Mouse (Mus musculus): Measurements from ENCODE around the gene Atp8a2.

- peak; percentile 22; the same call in 1 of the 2 replicates for TF ChIP-seq CTCF (IDR thresholded peaks at IDR 0.05; ENCODE audit: borderline replicate concordance, insufficient read depth, low read depth, low read length)
- TF ChIP-seq POLR2A (IDR thresholded peaks at IDR 0.05; ENCODE audit: borderline replicate concordance, insufficient read depth, low read length) = no peak
Observed at GRCm38 (mm10) chr14:59876525-59876924, 320.5 kb downstream of the Atp8a2 start.

Data from cerebellum, adult 2 months (tissue).